Mouse (Mus musculus) megakaryocyte, adult 5-6 weeks (primary cell): ENCODE data around the gene Dip2c. TPM values are rescaled to one million over a fixed set of nuclear protein-coding genes. Genes with fewer than 3 reads are reported as not detected.

Experiments
- ATAC-seq: 2 replicates; pipeline ENCODE4 v1.8.0; 2016; ENCODE audit warnings: mild to moderate bottlenecking, inconsistent platforms; ENCODE audit not compliant: poor library complexity, severe bottlenecking
- total RNA-seq, 2 experiments: library from RNA; stranded (forward) in 1 of 2; stranded (reverse) in 1 of 2; fragments of 153-499, 151-499 nt in 1 of 2; fragments of 221-1000, 200-1000 nt in 1 of 2; gene quantifications; 2 replicates each; pipeline versions ENCODE4 v1.2.3 to v1.2.4; 2015 to 2017

Dip2c gene
- total RNA-seq, 2 experiments from 2014 or later: 1.3 to 2.2 TPM

DNA sequence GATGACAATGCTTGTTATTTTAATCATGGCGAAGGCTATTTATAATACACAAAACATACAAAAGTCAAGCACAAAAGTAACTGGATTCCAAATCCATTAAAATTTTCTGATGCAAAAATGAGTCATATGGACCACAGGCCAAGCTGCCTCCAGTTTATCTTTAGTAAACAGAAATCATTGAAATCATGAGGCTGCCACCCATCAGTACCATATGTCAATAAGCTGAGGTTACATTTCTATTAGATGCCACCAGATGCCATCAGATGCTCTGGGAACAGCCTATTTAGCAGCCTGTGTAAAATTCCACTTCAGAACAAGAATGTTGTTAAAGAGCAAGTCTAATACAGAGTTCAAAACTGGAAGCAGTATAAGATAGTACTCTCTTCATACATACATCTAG, 436.1 kb downstream of the Dip2c start:
- ATAC-seq: no peak

DNA sequence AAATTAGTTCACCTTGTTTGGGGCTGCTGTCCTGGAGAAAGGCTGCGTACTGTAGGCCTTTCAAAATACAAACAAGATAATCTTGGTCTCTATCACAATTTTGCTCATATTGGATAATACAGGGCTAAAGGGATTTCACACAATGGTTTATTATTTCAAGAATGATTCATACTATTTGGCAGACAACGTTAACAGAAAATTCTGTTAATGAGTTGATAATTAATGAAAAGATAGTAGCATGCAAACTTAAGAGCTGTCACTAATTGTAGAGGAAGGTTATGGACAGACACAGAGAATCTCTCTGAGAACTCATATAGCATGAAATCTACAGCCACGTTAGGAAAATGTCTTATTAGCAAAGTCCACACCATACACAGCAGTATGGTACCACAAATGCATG, 436.6 kb downstream of the Dip2c start:
- ATAC-seq: no peak

DNA sequence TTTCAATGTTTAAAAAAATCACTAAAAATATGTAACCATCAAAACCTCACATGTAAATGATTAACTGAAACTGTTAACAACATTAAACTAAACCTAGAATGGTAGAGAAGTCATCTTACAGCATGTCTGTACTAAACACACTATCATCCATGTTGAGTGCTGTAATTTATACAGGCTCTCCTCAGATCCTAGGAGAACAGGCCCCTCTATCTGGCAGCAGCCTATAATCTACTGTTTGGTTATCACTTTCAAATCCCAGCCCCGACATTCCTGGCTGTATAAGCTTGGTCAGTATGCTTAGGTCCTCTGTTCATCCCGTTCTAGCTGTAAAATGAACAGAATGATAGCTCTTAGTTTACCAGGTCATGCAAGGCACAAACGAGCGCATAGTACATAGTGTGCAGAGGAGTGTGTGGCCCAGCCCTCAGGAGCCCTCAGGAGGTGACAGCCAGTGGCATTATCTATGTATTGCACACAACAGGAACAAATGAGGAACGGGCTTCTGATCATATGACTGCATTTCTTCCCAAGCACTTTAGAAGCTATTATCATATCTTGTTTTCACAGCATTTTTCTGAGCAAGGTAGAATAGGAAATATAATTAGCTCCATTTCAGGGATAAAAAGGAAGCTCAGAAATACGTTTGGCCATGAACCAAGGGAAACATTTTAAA, 437.3 kb downstream of the Dip2c start:
- no peak; the same call in 1 of the 2 replicates for ATAC-seq

DNA sequence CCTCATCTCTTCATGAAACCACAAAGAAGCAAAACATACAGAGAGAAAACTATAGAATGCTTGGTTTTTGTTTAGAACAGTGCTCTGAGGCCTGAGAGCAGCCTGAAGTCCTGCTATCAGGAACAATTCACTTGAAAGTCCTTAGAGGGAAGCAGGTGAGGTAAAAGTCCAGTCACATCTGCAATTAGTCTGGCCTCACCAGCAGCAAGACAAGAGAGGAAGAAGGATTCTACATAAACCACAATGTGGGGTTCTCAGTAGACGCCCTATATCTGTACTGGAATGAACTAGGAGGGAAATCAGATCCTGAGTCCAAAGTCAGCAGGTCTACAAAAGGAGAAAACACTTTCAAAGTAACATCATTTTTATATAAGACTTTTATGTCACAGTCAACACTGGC, 438.9 kb downstream of the Dip2c start:
- no peak for ATAC-seq

Other genes starting within 250 kb of the Dip2c start
- gene Larp4b, start 182.6 kb upstream of the Dip2c start, total RNA-seq (2015): 75.5 and 85.5 TPM in 2 replicates
- gene Larp4b, start 182.6 kb upstream of the Dip2c start, total RNA-seq (2017): 88.0 and 90.9 TPM in 2 replicates